Mouse (Mus musculus) forebrain, embryonic 13.5 days (tissue): ENCODE data around the gene Pga5. TPM values are rescaled to one million over a fixed set of nuclear protein-coding genes. Genes with fewer than 3 reads are reported as not detected.
A peak's percentile ranks its signal among the peaks of the same experiment; 100 is the strongest.

Experiments used
- ATAC-seq: fragments of 200-750 bp; cut with Nextera tagmentation; 2 replicates; pipeline ENCODE4 v1.8.0; 2017
- H3K27ac ChIP-seq: fragments of 300-500 bp; sonication (generic); 2 replicates; pipeline ENCODE4 v1.5.1; 2015; ENCODE audit warnings: inconsistent platforms, mild to moderate bottlenecking, moderate library complexity
- H3K27me3 ChIP-seq: fragments of 300-500 bp; sonication (generic); 2 replicates; pipeline ENCODE4 v1.6.1; 2015; ENCODE audit warnings: mild to moderate bottlenecking, inconsistent platforms
- H3K36me3 ChIP-seq: fragments of 300-500 bp; sonication (generic); 2 replicates; pipeline ENCODE4 v1.6.1; 2015; ENCODE audit warnings: mild to moderate bottlenecking, inconsistent platforms; ENCODE audit not compliant: poor library complexity, severe bottlenecking
- H3K4me1 ChIP-seq: fragments of 300-500 bp; sonication (generic); 2 replicates; pipeline ENCODE4 v1.6.1; 2015; ENCODE audit warnings: inconsistent platforms
- H3K4me2 ChIP-seq: fragments of 300-500 bp; sonication (generic); 2 replicates; pipeline ENCODE4 v1.6.1; 2015; ENCODE audit warnings: inconsistent platforms, mild to moderate bottlenecking, moderate library complexity
- H3K4me3 ChIP-seq: fragments of 300-500 bp; sonication (generic); 2 replicates; pipeline ENCODE4 v1.5.1; 2015; ENCODE audit warnings: mild to moderate bottlenecking, inconsistent platforms
- H3K9ac ChIP-seq: fragments of 300-500 bp; sonication (generic); 2 replicates; pipeline ENCODE4 v1.6.1; 2015; ENCODE audit warnings: mild to moderate bottlenecking, inconsistent platforms
- H3K9me3 ChIP-seq: fragments of 300-500 bp; sonication (generic); replicated peaks from 2 replicates; pipeline ENCODE4 v1.6.1; 2016; ENCODE audit warnings: inconsistent platforms
- WGBS: fragments of 180-500 bp; shearing (Covaris S2); methylation state at CpG from one replicate; pipeline ENCODE4 v1.1.7; 2015; 5-methylcytosine and 5-hydroxymethylcytosine counted together
- polyA plus RNA-seq: library from polyadenylated mRNA; unstranded; fragments of >200 nt; fragmentation: Nextera tagmentation; extraction: Ambion mirVana; gene quantifications from 2 replicates; pipeline ENCODE4 v1.2.1, GENCODE M21; 2015

Gene Pga5
- polyA plus RNA-seq, 1 experiment from 2014 or later, result not detected

DNA sequence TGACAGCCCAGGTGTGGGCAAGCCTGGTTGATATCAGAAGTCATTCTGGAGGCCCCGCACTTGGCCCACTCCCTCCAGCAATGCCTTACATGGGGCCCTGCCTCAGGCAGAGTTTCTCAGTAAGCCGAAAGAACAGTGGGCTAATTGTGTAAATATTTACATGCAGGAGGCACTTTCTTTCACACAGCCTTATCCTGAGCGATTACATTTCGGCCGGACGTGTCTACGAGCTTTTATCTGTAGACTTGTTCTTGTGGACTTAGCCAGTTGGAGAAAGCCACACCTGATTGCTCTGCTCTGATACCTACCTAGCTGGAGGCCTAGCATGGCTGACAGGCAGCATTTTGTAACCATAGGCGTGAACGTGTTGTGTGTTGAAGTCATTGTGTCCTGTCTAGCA lies 22.0 kb upstream of the Pga5 start:
- no peak overlapping the region for H3K4me3 ChIP-seq
- WGBS, result 50% methylated on average over 9 of the region's 9 CpGs
- no peaks in the 10 kb centered on the region for H3K27me3 ChIP-seq
- no peaks in the 10 kb centered on the region for H3K9me3 ChIP-seq
- no peak overlapping the region for H3K4me2 ChIP-seq
- ATAC-seq, result peak; percentile 30; the same call in 1 of the 2 replicates
- H3K36me3 ChIP-seq, result peaks cover 6% of the 10 kb centered on the region; the same call in 1 of the 2 replicates
- H3K27ac ChIP-seq, result no peak overlapping the region
- H3K9ac ChIP-seq, result no peak overlapping the region
- peaks cover 68% of the 10 kb centered on the region for H3K4me1 ChIP-seq

DNA sequence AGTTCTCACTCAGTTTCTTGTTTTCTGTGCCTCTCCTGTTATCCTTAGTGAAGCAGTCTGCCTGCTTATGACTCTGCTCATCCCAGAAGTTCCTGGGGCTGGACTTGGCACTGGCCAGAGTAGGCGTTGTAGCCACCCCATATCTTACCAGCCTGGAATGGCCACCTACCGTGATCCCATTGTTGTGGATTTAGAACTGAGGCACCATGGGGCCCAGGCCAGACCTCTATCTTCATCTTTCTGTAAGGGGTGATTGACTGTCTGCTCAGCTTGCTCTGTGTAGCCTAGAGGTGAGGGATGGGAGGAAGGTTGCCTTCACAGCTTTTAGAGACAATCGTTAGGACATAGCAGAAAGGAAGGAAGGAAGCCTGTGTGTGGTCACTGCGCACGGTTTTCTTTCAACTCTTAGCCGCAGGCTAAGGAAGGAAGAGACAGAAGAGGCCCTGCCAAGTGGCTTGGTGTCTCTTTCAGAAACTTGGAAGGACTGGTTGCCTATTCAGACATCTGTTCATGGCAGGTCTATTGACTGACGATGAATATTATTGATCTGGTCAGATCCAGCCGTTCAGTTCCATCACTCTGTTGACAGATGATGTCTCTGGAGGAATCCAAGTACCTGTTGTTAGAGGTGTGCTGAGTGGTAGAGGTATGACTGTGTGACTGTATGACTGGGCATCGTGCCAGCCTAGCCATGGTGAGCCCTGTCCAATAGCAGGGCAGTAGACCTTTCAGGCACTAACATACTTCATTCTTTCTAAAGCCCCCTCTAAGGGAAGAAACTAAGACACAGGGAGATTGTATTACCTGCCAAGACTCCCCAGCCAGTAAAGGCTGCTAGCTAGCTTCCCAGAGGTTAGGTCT lies 20.5 kb upstream of the Pga5 start:
- Histone ChIP-seq H3K4me1 (peaks cover 63% of the 10 kb centered on the region), H3K4me3 (no peak overlapping the region)
- 77% methylated on average over 9 of the region's 9 CpGs for WGBS

DNA sequence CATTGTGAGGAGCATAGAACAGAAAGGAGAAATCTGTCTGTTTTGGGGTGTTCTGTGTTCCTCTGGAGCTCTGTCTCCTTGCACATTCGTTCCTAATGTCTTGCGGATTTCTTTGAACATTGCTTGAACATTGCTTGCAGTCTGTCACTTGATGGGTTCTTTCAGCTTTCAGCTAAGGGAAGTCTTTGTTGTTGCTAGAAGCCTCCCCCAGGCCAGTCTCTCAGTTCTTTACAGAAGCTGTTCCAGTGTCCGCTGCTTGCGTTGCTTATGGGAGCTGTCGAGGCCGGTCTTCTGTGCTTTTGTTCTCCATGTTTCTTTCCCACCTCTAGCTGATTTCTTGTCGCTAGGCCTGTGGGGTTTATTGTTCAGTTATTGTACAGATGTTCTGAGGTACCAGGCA lies 17.9 kb upstream of the Pga5 start:
- H3K4me3 ChIP-seq, result no peak overlapping the region
- H3K4me1 ChIP-seq, result peaks cover 65% of the 10 kb centered on the region
- H3K27ac ChIP-seq, result peak overlapping the region; percentile 77
- H3K9me3 ChIP-seq, result no peaks in the 10 kb centered on the region
- peak overlapping the region; percentile 21 for H3K4me2 ChIP-seq
- WGBS, result 15% methylated on average over 7 of the region's 7 CpGs
- peak overlapping the region; percentile 47 for H3K9ac ChIP-seq
- ATAC-seq, result no peak
- H3K36me3 ChIP-seq, result no peaks in the 10 kb centered on the region
- H3K27me3 ChIP-seq, result no peaks in the 10 kb centered on the region

More for the DNA sequence above, 20.5 kb upstream of the Pga5 start:
- no peak overlapping the region for H3K4me2 ChIP-seq
- no peaks in the 10 kb centered on the region for H3K27me3 ChIP-seq
- H3K9me3 ChIP-seq, result no peaks in the 10 kb centered on the region
- peaks cover 4% of the 10 kb centered on the region; the same call in 1 of the 2 replicates for H3K36me3 ChIP-seq
- 0 out of 2 replicates have a peak, but pooled peaks have one; percentile 16 for ATAC-seq
- H3K9ac ChIP-seq, result no peak overlapping the region
- H3K27ac ChIP-seq, result no peak overlapping the region

DNA sequence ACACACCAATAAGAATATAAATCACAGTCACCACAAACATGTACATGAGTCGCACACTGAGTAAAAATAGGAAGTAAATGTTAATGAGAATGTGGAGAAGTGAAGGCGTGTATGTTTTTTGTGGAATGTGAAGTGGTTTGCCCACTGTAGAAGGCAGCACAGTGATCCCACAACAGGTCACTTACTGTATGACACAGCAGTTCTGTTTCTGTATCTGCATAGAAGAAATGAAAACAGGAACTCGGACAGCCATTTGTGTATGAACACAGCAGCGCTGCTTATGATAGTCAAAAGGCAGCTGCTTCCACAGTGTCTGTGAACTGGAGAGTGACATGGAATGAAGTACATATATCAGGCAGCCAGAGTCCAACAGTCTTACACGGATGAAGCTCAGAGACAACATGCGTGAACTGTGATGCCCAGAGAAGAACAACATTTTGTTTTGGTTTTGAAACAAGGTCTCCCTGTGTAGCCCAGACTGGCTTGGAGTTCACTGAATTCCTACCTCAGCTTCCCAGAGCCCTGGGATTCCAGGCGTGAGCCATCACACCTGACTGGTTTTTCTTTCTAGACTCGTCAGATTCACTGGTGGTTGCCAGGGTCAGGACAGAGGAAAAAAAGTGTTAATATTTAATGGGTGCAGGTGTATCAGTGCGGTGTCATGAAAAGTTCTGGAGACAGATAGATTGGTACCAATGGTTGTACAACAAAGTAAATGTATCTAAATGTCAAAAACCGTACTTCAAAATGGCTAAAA lies 16.2 kb upstream of the Pga5 start:
- Histone ChIP-seq H3K36me3 (no peaks in the 10 kb centered on the region), H3K4me3 (no peak overlapping the region), H3K4me1 (peaks cover 65% of the 10 kb centered on the region), H3K27me3 (no peaks in the 10 kb centered on the region), H3K4me2 (no peak overlapping the region), H3K9ac (no peak overlapping the region), H3K9me3 (no peaks in the 10 kb centered on the region), H3K27ac (no peak overlapping the region)
- WGBS, result 89% methylated on average over 10 of the region's 10 CpGs
- ATAC-seq, result no peak

DNA sequence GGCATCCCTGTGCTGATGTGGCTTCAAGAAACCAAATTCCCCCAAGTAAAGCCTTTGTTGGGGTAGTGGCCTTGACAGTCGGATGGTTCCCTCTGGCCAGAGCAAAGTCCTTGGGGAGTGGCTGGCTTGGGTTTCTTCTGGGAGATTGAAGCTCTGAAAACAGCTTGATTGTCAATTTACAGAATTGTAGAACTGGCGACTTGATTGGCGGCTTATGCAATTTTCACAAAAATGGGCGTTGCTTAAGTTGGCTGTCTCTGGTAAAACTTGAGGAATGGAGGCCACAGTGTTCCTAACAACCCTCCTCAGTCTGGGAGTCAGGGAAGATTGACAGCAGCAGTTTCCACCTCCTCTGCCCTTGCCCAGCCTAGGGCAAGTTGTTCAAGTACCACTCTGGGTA lies 14.5 kb upstream of the Pga5 start:
- Histone ChIP-seq H3K27ac (no peak overlapping the region), H3K9ac (no peak overlapping the region), H3K4me1 (peaks cover 54% of the 10 kb centered on the region), H3K4me3 (no peak overlapping the region), H3K27me3 (no peaks in the 10 kb centered on the region), H3K9me3 (no peaks in the 10 kb centered on the region), H3K36me3 (no peaks in the 10 kb centered on the region), H3K4me2 (no peak overlapping the region)
- WGBS, result 93% methylated on average over 4 of the region's 4 CpGs
- ATAC-seq, result no peak

DNA sequence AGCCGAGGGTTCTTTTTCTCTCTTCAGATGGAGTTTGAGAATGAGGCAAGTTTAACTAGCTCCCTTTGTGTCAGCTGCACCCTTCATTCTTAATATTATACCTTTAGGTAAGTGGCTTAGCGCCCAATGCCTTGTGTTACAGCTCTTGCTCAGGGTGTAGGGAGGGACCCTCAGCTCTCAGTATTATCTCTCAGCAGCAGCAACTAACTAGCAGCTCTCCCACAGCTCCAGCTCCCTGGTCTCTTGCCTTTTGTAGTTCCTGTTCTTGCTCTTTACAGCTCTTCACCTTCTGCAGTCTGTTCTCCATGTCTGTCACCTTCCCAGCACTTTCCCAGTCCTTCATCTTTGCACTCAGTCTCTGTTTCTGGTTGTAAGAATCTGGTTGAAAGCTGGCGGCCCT lies 13.8 kb upstream of the Pga5 start:
- Histone ChIP-seq H3K9ac (peak overlapping the region; percentile 21; the same call in 1 of the 2 replicates), H3K4me2 (no peak overlapping the region), H3K27ac (no peak overlapping the region; the same call in 1 of the 2 replicates), H3K27me3 (no peaks in the 10 kb centered on the region), H3K4me3 (no peak overlapping the region), H3K9me3 (no peaks in the 10 kb centered on the region), H3K4me1 (peaks cover 52% of the 10 kb centered on the region), H3K36me3 (no peaks in the 10 kb centered on the region)
- no peak for ATAC-seq
- 78% methylated on average over 3 of the region's 3 CpGs for WGBS

DNA sequence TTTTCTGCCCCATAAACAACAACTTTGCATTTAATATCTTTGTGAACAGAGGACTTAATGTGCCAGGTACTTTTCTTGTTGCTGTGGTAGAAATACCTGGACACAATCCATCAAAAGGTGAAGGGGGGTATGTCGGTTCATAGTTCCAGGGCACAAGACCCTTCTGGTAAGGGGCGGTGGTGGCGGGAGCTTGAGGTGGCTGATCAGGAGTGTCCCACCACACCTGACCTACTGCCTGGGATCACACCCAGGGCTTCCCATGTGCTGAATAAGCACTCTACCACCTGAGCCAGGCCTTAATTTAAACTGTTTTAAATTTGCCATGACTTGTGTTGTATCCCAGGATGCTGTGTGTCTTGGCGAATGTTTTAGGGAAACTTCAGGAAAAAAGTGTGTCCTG lies 13.2 kb upstream of the Pga5 start:
- no peak for ATAC-seq
- Histone ChIP-seq H3K36me3 (no peaks in the 10 kb centered on the region), H3K27me3 (no peaks in the 10 kb centered on the region), H3K27ac (no peak overlapping the region), H3K4me3 (no peak overlapping the region), H3K4me2 (no peak overlapping the region), H3K4me1 (peaks cover 48% of the 10 kb centered on the region), H3K9ac (peak overlapping the region; percentile 21; the same call in 1 of the 2 replicates), H3K9me3 (no peaks in the 10 kb centered on the region)
- 90% methylated on average over 4 of the region's 4 CpGs for WGBS

DNA sequence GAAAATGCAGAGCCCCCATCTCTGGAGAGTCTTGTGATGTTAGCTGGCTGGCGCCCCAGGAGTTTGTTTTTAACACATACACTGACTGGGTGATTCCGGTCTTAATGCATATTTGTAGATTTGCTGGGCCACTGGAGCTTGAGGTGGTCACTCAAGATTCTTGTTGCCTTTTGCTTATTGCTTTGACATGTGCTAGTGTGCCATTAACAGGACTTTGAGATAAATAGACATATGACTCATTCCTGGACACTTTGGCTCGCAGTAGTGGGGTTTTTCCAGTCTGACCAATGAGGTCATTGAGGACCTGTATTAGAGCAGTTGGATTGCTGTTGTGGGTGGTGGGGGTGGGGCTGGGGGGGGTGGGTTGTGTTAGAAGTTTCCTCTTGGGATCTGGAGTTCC lies 12.5 kb upstream of the Pga5 start:
- ATAC-seq, result no peak
- Histone ChIP-seq H3K4me3 (peak overlapping the region; percentile 76; the same call in 1 of the 2 replicates), H3K9me3 (no peaks in the 10 kb centered on the region), H3K27ac (no peak overlapping the region), H3K9ac (peak overlapping the region; percentile 86), H3K4me2 (peak overlapping the region; percentile 84), H3K27me3 (no peaks in the 10 kb centered on the region), H3K36me3 (no peaks in the 10 kb centered on the region), H3K4me1 (peaks cover 40% of the 10 kb centered on the region)
- 86% methylated on average over 3 of the region's 3 CpGs for WGBS

DNA sequence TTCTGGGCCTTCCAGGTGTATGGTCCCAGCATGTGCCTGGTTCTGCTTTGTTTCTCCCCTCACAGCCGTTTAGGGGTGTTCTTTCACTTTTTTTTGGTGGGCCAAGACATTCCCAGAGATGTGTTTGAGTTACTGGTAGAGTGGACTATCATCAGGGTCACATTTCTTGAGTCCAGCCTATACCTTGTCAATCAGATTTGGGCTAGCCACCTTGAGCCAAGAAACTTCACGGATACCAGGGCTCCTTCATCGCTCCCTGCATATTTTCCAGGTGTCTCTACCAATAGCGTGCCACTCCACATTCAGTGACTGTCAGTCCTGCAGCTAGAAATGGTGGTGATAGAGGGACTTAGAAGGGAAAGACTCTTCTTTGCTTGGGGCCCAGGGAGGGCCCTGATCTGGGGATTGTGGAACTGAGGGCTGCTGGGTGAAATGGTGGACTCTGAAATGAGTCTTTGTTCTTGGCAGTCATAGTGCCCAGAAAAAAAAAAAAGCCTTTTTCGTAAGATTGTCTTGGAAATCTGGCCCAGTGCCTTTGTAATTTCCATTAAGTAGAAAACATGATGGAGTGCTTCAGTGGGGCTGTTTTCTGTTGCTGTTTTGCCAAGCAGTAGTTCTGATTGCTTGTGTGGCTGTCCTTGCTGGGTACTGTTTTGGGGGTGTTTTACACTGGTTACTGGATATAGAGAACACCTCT lies 11.7 kb upstream of the Pga5 start:
- peak overlapping the region; percentile 86 for H3K9ac ChIP-seq
- ATAC-seq, result peak; percentile 0; the same call in 1 of the 2 replicates
- peak overlapping the region; percentile 95 for H3K27ac ChIP-seq
- H3K27me3 ChIP-seq, result no peaks in the 10 kb centered on the region
- no peaks in the 10 kb centered on the region for H3K36me3 ChIP-seq
- peak overlapping the region; percentile 84 for H3K4me2 ChIP-seq
- 43% methylated on average over 5 of the region's 5 CpGs for whole genome bisulfite sequencing
- peak overlapping the region; percentile 76 for H3K4me3 ChIP-seq
- H3K4me1 ChIP-seq, result peaks cover 37% of the 10 kb centered on the region
- no peaks in the 10 kb centered on the region for H3K9me3 ChIP-seq

DNA sequence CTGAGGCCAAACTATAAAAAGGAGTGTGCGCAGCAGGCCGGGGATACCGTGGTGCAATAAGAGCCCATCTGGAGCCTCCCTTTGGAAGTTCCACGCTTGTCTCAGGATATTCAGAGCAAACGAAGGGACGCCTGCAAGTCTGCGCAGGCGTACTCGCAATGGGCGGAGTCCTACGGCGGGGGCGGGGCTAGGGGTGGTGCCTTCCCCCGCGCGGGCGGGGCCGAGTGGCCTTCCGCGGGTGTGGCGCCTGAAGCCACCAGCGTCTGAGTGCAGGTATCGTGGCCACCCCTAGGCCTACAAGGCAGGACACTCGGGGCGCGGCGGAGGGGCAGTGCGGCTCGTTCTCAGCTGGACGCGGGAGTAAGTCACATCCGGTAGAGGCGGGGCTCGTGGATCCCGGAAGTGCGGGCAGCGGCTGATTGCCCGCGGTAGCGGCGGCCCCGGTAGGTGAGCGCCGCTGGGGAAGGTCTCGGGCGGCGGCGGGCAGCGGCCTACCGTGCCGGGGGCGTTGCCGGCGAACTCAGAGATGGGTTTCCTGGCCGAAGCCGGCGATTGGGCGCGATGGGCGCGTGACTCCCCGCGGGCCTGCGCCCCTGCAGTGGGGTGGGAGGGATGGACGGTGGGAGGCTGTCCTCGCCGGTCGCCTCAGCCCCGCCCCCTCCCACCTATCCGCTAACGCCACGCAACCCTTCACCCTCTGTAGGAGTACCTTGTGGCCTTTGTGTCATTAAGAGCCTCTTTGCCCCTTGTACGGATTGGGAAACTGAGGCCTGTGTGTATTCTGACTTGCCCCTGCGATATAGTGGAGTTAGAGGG lies 10.9 kb upstream of the Pga5 start, which contains the start of gene Vps37c:
TSS of gene Vps37c (plus strand) at position 199 of the 816 bp plus-strand sequence.
- H3K27ac ChIP-seq, result peak within 1 kb of the TSS; percentile 95
- ATAC-seq, result peak; percentile 93
- H3K4me1 ChIP-seq, result peaks cover 37% of the 10 kb centered on the region
- peak within 1 kb of the TSS; percentile 76 for H3K4me3 ChIP-seq
- peak within 1 kb of the TSS; percentile 84 for H3K4me2 ChIP-seq
- under 1% methylated on average over 69 of the region's 74 CpGs for WGBS
- H3K9me3 ChIP-seq, result no peaks in the 10 kb centered on the region
- H3K36me3 ChIP-seq, result no peaks in the 10 kb centered on the region
- peak within 1 kb of the TSS; percentile 86 for H3K9ac ChIP-seq
- no peaks in the 10 kb centered on the region for H3K27me3 ChIP-seq

DNA sequence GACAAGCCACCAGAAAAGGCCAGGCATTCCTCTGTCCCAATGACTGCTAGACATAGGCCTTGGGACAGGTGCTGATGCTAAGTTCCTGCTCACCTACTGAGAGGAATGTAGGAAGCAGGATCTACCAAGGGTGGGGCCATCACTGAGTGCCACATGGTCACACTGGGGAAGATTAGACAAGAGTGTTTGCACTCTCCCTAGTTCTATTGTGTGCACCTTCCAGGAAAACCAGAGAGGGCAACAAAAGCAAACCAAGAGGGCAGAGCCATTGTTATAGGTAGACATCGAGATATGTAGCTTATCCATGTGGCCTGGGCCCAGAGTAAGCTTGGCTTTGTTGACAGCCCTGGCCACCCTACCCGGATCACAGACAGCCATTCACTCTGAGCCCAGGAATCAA lies 7.9 kb upstream of the Pga5 start:
- Histone ChIP-seq H3K4me3 (no peak overlapping the region), H3K9ac (no peak overlapping the region), H3K4me1 (peaks cover 23% of the 10 kb centered on the region), H3K36me3 (no peaks in the 10 kb centered on the region), H3K27me3 (no peaks in the 10 kb centered on the region), H3K4me2 (no peak overlapping the region), H3K9me3 (no peaks in the 10 kb centered on the region), H3K27ac (no peak overlapping the region)
- 86% methylated on average over 2 of the region's 2 CpGs for WGBS
- no peak for ATAC-seq
